Mouse (Mus musculus): ENCODE measurements around the gene Cfap58.

The Cfap58 gene

DNA sequence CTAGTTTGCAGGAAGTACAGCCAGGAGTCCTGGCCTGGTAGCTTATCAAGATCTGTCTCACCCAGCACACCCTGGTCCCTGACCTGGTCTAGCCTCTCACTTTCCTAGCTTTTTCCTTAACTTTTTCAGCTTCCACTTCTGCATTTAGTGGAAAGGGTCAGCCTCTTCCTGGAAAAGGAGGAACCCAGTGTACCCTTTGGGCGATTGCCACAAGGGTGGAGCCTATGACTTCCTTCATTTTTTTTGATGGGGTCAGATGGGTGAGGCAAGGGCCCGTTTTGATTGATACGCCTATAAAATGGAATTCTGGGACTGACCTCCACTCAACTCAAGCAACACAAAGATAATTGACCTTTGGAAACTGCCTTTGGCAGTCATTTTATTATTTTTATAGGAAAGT lies 111.9 kb downstream of the Cfap58 start:
- no peak for TF ChIP-seq GATA4 (IDR thresholded peaks at IDR 0.05; ENCODE audit: insufficient replicate concordance, low read length)

GRCm38 (mm10) chr19:48063289-48063688 lies 125.8 kb downstream of the Cfap58 start:
- TF ChIP-seq GATA4 (IDR thresholded peaks at IDR 0.05; ENCODE audit: insufficient replicate concordance, low read length): no peak

DNA sequence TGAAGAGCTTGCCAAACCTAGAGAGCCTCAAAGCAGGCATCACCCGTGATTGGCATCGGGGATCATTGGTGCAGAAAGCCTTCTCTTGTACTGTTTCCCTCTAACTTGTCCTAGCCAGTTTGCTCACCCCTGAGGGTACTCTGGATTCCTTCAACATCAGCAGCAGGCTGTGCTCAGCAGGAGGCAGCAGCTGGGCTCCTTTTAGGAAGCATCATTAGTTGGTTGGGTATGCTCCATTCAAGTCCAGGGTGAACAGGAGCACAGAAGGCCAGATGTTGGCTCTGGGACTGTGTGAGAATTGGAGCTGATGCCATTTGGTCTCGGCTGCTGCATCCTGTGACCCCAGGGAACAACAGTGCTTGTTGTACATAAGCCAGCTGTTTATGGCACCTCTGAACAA lies 142.2 kb downstream of the Cfap58 start:
- TF ChIP-seq GATA4 (IDR thresholded peaks at IDR 0.05; ENCODE audit: insufficient replicate concordance, low read length): no peak

GRCm38 (mm10) chr19:48081456-48081855 lies 144.0 kb downstream of the Cfap58 start:
- no peak for TF ChIP-seq GATA4 (IDR thresholded peaks at IDR 0.05; ENCODE audit: insufficient replicate concordance, low read length)
